Mouse (Mus musculus) neural tube, embryonic 11.5 days (tissue): ENCODE data around the gene Sf3b2. TPM values are rescaled to one million over a fixed set of nuclear protein-coding genes. Genes with fewer than 3 reads are reported as not detected.
A peak's percentile ranks its signal among the peaks of the same experiment; 100 is the strongest.

ENCODE experiments used
- ATAC-seq: fragments of 200-750 bp; cut with Nextera tagmentation; 2 replicates; pipeline ENCODE4 v1.8.0; 2017; ENCODE audit warnings: moderate number of reproducible peaks, mild to moderate bottlenecking, moderate TSS enrichment, moderate library complexity; ENCODE audit not compliant: insufficient read depth, low FRiP score, low TSS enrichment
- DNase-seq: peaks from one replicate; pipeline ENCODE4 v3.0.0-alpha.2; 2015; ENCODE audit warnings: low spot score
- H3K27ac ChIP-seq: fragments of 300-500 bp; sonication (generic); 2 replicates; pipeline ENCODE4 v1.5.1; 2014; ENCODE audit warnings: low read depth, mild to moderate bottlenecking, low read length
- H3K27me3 ChIP-seq: fragments of 300-500 bp; sonication (generic); 2 replicates; pipeline ENCODE4 v1.6.1; 2014; ENCODE audit warnings: mild to moderate bottlenecking, low read length, mixed read lengths; ENCODE audit not compliant: control insufficient read depth, insufficient read depth
- H3K36me3 ChIP-seq: fragments of 300-500 bp; sonication (generic); 2 replicates; pipeline ENCODE4 v1.6.1; 2014; ENCODE audit warnings: mild to moderate bottlenecking, low read length, moderate library complexity, mixed read lengths; ENCODE audit not compliant: control insufficient read depth, insufficient read depth
- H3K4me1 ChIP-seq: fragments of 300-500 bp; sonication (generic); 2 replicates; pipeline ENCODE4 v1.6.1; 2014; ENCODE audit warnings: low read length, mixed read lengths; ENCODE audit not compliant: control insufficient read depth, insufficient read depth
- H3K4me2 ChIP-seq: fragments of 300-500 bp; sonication (generic); 2 replicates; pipeline ENCODE4 v1.6.1; 2014; ENCODE audit warnings: low read depth, mild to moderate bottlenecking, moderate library complexity
- H3K4me3 ChIP-seq: fragments of 300-500 bp; sonication (generic); 2 replicates; pipeline ENCODE4 v1.5.1; 2014; ENCODE audit warnings: low read depth, low read length
- H3K9ac ChIP-seq: fragments of 300-500 bp; sonication (generic); 2 replicates; pipeline ENCODE4 v1.6.1; 2014; ENCODE audit warnings: mild to moderate bottlenecking, low read length
- H3K9me3 ChIP-seq: fragments of 300-500 bp; sonication (generic); 2 replicates; pipeline ENCODE4 v1.6.1; 2016; ENCODE audit warnings: low read length; ENCODE audit not compliant: control insufficient read depth
- WGBS: fragments of 180-500 bp; shearing (Covaris S2); extraction: QIAGEN DNeasy Blood & Tissue Kit; methylation state at CpG from one replicate; pipeline ENCODE4 v1.1.7; 2014; 5-methylcytosine and 5-hydroxymethylcytosine counted together
- polyA plus RNA-seq: library from polyadenylated mRNA; unstranded; fragments of >200 nt; fragmentation: Nextera tagmentation; extraction: Ambion mirVana; gene quantifications from 2 replicates; pipeline ENCODE4 v1.2.1, GENCODE M21; 2014

Sf3b2 gene
- polyA plus RNA-seq, 1 experiment from 2014 or later = 405 TPM

DNA sequence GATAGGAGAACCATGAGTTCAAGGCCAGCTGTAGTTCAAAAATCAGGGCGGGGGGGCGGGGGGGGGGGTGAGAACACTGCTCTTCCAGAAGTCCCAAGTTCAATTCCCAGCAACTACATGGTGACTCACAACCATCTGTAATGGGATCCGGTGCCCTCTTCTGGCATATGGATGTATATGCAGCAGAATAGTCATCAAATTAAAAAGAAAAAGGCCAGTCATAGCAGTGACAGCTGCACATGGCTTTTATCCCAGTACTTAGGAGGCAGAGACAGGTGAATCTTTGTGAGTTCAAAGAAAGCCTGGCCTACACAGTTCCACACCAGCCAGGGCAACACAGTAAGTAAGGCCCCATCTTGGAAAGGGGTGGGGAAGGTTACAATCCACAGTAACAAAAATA is 18.1 kb downstream of the Sf3b2 start:
- no peak overlapping the region for H3K4me2 ChIP-seq
- H3K27ac ChIP-seq = no peak overlapping the region
- peaks cover 28% of the 10 kb centered on the region for H3K36me3 ChIP-seq
- DNase-seq = no peak
- peaks cover 5% of the 10 kb centered on the region for H3K4me1 ChIP-seq
- H3K4me3 ChIP-seq = no peak overlapping the region
- H3K9ac ChIP-seq = no peak overlapping the region
- 85% methylated on average over 3 of the region's 3 CpGs for WGBS
- no peaks in the 10 kb centered on the region for H3K27me3 ChIP-seq
- no peak for ATAC-seq
- H3K9me3 ChIP-seq = no peaks in the 10 kb centered on the region

DNA sequence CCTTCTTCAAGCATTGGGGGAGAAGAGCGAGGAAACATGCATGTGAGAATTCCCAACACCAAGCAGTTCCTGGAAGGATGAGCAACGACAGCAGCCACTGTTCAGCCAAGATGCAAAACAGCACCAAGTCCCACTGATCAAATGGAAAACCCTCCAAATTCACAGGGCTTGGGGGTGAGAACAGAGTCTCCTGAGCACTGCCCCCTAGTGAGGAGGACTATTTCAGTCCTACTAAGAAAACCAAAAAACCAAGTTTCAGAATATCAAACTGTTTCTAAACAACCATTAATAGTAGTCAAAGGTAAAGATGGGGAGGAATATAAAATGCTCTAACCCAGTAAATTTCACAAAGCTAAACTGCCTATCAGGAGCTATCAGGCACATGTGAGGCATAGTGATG is 18.7 kb downstream of the Sf3b2 start:
- Histone ChIP-seq H3K27me3 (no peaks in the 10 kb centered on the region), H3K4me1 (peaks cover 11% of the 10 kb centered on the region), H3K36me3 (peaks cover 28% of the 10 kb centered on the region), H3K4me2 (no peak overlapping the region), H3K9ac (no peak overlapping the region), H3K9me3 (no peaks in the 10 kb centered on the region), H3K4me3 (no peak overlapping the region), H3K27ac (no peak overlapping the region)
- WGBS = 90% methylated on average over 2 of the region's 2 CpGs
- DNase-seq = no peak
- no peak for ATAC-seq

DNA sequence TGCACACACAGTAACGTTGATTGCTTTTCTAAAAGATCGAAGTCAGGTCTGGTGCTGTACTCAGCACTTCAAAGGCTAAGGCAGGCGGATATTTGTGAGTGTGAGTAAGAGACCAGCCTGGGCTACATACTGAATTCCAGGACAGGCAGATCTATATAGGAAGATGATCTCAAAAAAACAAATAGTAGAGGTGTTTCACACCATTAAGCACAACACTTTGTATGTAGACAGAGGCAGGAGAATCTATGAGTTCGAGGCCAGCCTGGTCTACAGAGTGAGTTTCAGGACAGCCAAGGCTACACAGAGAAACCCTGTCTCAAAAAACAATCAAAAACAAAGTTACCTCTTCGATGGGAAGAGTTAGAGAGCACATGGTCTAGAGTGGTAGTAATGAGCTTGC is 19.5 kb downstream of the Sf3b2 start:
- Histone ChIP-seq H3K4me2 (no peak overlapping the region), H3K9me3 (no peaks in the 10 kb centered on the region), H3K27me3 (no peaks in the 10 kb centered on the region), H3K9ac (no peak overlapping the region), H3K4me3 (no peak overlapping the region), H3K27ac (no peak overlapping the region), H3K4me1 (peaks cover 14% of the 10 kb centered on the region), H3K36me3 (peaks cover 25% of the 10 kb centered on the region)
- 94% methylated on average over 5 of the region's 5 CpGs for WGBS
- ATAC-seq (no peak), DNase-seq (no peak)

DNA sequence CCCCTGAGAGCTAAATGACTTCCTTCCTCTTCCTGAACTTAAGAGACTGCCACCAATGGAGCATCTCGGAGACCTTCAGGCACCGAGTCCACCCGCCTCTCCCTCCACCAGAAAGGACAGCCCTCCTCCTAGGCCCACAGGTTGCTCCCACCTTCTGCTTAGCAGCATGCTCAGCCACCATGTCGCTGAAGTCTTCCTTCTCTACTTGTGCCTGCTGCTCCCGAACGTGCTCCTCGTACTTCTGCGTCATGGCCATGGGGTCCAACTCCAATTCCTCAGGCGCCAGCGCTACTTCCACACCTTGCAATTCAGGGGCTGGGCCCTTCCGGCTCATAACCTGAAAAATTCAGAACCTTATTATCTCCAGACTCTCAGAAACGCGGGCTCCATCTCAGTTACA is 20.6 kb downstream of the Sf3b2 start:
- no peak overlapping the region for H3K27ac ChIP-seq
- H3K4me1 ChIP-seq = peaks cover 14% of the 10 kb centered on the region
- no peaks in the 10 kb centered on the region for H3K27me3 ChIP-seq
- no peak overlapping the region for H3K9ac ChIP-seq
- ATAC-seq (no peak), DNase-seq (no peak)
- H3K9me3 ChIP-seq = no peaks in the 10 kb centered on the region
- H3K36me3 ChIP-seq = peaks cover 23% of the 10 kb centered on the region
- H3K4me2 ChIP-seq = no peak overlapping the region
- no peak overlapping the region for H3K4me3 ChIP-seq
- 95% methylated on average over 13 of the region's 13 CpGs for WGBS

DNA sequence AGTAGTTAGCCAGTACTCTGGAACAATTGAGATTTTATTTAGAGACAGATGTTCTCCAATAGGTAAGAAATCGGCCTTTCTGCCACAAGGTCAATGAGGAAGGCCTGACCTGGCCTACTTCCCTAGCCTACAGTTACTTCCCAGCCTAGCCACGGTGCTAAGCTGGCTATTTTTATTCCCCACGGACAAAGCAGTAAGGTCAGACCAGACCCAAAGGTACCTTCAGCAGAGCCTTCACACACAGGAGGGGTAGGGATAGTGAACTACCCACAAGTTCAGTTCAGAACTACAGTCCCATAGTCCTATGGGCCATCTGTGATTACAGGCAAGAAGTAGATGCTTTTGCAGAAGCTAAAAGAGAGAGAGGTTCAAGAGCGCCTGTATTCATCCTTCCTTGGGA is 21.3 kb downstream of the Sf3b2 start:
- no peaks in the 10 kb centered on the region for H3K27me3 ChIP-seq
- WGBS = 83% methylated on average over 4 of the region's 4 CpGs
- peak overlapping the region; percentile 68; the same call in 1 of the 2 replicates for H3K27ac ChIP-seq
- ATAC-seq (no peak), DNase-seq (no peak)
- H3K4me1 ChIP-seq = peaks cover 14% of the 10 kb centered on the region
- no peak overlapping the region for H3K9ac ChIP-seq
- no peaks in the 10 kb centered on the region for H3K9me3 ChIP-seq
- H3K4me2 ChIP-seq = no peak overlapping the region
- H3K36me3 ChIP-seq = peaks cover 17% of the 10 kb centered on the region
- no peak overlapping the region for H3K4me3 ChIP-seq

DNA sequence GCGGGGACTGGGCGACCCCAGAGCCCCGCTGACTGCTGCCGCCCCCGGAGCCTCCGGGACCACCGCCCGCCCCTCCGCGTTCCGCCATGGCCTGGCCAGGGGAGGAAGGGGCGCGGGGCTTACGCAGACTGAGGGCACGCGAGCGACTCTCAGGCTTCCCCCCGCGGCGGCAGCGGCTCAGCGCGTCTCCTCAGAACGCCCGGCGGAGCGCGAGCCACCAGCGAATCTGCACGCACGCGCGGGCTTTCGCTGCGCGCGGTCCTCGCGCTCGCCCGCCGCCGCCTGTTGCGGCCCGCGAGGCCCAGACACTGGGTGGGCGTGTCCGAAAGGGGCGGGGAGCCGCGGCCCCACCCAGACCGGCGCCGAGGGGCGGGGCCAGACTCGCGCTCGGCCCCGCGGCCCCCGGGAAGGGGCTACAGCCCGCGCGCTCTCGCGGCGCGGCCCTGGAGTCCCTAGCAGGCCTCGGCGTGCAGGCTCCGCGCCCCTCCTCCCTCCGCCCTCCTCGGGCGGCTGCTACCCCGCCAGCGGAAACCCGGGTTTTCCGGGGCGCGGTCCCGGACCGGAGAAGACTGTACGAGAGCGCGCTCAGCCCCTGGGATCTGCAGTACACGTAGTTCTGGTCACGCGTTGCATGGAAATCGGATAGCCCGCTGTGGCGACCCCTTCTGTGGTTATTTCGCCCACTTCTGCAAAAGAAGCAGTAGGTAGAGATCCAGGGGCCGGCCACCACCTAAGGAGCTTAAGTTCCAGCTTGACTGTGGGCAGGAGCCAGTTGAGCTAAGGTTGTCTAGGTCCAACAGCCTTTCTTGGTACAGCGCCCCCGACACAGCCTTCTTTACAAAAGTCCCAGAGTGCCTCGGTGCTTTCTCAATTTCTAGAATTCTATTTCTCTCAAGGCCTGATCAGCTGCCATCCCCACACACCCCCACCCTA is 22.2 kb downstream of the Sf3b2 start, which contains the start of gene Pacs1:
Pacs1 (minus strand) TSS at position 319 of the 933 bp plus-strand sequence.
- DNase-seq (peak; percentile 95), ATAC-seq (peak; percentile 87)
- WGBS = 1% methylated on average over 83 of the region's 97 CpGs
- Histone ChIP-seq H3K27ac (peak within 1 kb of the TSS; percentile 68), H3K4me3 (peak within 1 kb of the TSS; percentile 88), H3K9ac (peak within 1 kb of the TSS; percentile 88), H3K4me1 (peaks cover 14% of the 10 kb centered on the region), H3K4me2 (peak within 1 kb of the TSS; percentile 96), H3K27me3 (no peaks in the 10 kb centered on the region), H3K36me3 (peaks cover 13% of the 10 kb centered on the region), H3K9me3 (no peaks in the 10 kb centered on the region)

DNA sequence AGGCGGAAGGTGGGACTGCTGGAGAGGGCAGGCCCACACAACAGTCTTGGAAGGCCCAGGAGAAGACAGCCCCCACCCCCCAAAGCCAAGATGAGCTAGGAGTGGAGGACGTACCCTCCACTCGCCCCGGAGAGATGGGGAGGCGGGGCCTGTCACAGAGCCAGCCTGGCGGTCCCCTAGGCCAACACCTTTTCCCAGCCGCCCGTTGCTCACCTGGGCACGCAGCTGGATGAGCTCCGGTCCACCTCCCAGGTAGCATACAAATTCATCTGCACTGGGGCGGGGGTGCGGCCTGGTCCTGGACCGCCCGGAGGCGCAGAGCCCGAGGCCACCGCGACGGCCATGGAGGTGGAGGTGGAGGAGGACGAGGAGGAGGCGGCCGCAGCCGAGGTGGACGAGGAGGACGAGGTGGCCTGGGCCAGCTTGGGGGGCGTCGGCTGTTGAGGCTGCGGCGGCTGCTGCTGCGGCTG is 22.9 kb downstream of the Sf3b2 start:
- peak overlapping the region; percentile 88 for H3K4me3 ChIP-seq
- under 1% methylated on average over 26 of the region's 30 CpGs for WGBS
- peak overlapping the region; percentile 96 for H3K4me2 ChIP-seq
- H3K27ac ChIP-seq = peak overlapping the region; percentile 68
- peak overlapping the region; percentile 88 for H3K9ac ChIP-seq
- H3K9me3 ChIP-seq = no peaks in the 10 kb centered on the region
- DNase-seq (peak; percentile 44), ATAC-seq (peak; percentile 56)
- peaks cover 12% of the 10 kb centered on the region for H3K36me3 ChIP-seq
- peaks cover 14% of the 10 kb centered on the region for H3K4me1 ChIP-seq
- no peaks in the 10 kb centered on the region for H3K27me3 ChIP-seq

DNA sequence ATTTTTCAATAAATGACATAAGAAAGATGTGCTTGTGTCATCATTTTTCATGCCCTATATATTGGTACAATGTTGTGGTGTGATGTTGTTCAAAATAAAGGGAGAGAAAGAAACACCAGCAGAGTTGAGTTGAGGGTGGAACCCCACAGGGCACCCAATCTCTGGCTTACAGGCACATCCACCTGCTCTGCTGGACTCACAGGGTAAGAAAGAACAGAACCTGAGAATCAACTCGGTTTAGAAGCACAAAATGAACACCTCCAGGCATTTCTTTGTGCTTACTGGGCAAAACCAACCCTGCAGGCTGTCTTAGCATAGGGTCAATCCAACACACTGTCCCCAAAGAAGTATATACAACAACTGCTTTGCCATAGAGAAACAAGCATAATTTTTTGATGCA is 23.8 kb downstream of the Sf3b2 start:
- Histone ChIP-seq H3K27me3 (no peaks in the 10 kb centered on the region), H3K36me3 (peaks cover 11% of the 10 kb centered on the region), H3K9ac (no peak overlapping the region), H3K4me1 (peaks cover 14% of the 10 kb centered on the region), H3K4me2 (peak overlapping the region; percentile 96; the same call in 1 of the 2 replicates), H3K9me3 (no peaks in the 10 kb centered on the region), H3K27ac (no peak overlapping the region), H3K4me3 (peak overlapping the region; percentile 88; the same call in 1 of the 2 replicates)
- DNase-seq (no peak), ATAC-seq (no peak)
- WGBS = 61% methylated on average over 1 of the region's 1 CpGs

DNA sequence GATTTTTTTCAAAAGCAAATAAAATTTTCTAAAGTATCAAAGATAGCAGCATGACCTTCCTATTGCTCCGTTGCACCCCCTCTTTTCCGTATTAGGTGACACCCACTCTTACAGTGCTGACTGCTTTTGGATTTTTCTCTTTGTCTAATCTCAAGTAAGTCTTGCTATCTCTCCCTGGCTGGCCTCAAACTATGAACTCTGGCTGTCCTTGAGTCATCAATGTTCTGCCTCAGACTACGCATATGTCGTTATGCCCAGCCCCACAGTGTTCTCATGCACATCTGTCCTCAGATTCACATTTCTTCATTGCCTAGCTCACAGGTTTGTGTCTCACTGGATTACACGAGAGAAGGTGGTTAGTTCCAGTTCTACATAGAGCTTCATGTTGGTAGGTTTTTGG is 25.9 kb downstream of the Sf3b2 start:
- Histone ChIP-seq H3K4me1 (peaks cover 14% of the 10 kb centered on the region), H3K27me3 (no peaks in the 10 kb centered on the region), H3K36me3 (peaks cover 2% of the 10 kb centered on the region; the same call in 1 of the 2 replicates), H3K9ac (no peak overlapping the region), H3K27ac (no peak overlapping the region), H3K4me3 (no peak overlapping the region), H3K4me2 (no peak overlapping the region), H3K9me3 (no peaks in the 10 kb centered on the region)
- DNase-seq = no peak
- no peak for ATAC-seq
- WGBS = 89% methylated on average over 5 of the region's 5 CpGs
